Mouse (Mus musculus): ENCODE measurements around the gene Ush2a.

DNA sequence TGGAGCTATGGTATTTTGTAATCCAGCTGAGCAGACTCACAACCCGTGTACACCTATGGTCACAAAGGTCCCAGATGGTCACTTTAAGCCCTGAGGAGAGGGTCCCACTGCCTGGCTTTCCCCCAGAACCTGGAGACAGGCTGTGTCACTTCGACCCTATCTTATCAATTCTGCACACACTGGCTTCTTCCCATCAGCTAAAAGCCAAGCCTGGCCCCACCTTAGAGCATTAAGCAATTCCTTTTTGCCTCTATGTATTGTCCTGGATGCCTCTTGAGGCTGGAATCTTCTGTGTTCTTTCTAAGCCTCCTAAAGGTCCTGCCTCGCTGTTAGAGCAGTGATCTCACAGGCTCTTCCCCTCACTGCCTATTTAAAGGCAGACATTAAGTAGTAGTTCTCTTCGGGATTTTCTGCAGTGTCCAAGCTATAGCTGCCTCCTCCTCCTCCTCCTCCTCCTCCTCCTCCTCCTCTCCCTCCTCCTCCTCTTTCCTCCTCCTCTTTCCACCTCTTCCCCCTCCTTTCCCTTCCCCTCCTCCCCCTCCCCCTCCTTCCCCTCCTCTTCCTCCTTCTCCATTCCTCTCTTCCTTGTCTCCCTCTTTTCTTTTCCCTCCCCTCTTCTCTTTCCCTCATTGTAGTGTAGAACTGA is 635.2 kb downstream of the Ush2a start:
- TF ChIP-seq CTCF (IDR thresholded peaks at IDR 0.05; ENCODE audit: control insufficient read depth, insufficient read depth, insufficient replicate concordance, low read depth, low read length) (no peak), POLR2A (IDR thresholded peaks at IDR 0.05; ENCODE audit: control insufficient read depth, low read depth, low read length) (no peak)
